Mouse (Mus musculus) intestine, postnatal 0 days (tissue): Measurements from ENCODE around the gene Ambra1. TPM values are rescaled to one million over a fixed set of nuclear protein-coding genes. Genes with fewer than 3 reads are reported as not detected.
"Not testable (repeated sequence)": the region's sequence is repeated elsewhere in the genome, so short reads cannot be mapped to it uniquely, and the experiment has no call there.

Experiments used
- ATAC-seq: fragments of 200-750 bp; cut with Nextera tagmentation; 2 replicates; pipeline ENCODE4 v1.8.0; 2017; ENCODE audit warnings: mild to moderate bottlenecking, moderate TSS enrichment, moderate library complexity
- H3K27ac ChIP-seq: fragments of 300-500 bp; sonication (generic); 2 replicates; pipeline ENCODE4 v1.5.1; 2014; ENCODE audit warnings: mild to moderate bottlenecking, low read depth, low read length, moderate library complexity
- H3K27me3 ChIP-seq: fragments of 300-500 bp; sonication (generic); replicated peaks from 2 replicates; pipeline ENCODE4 v1.6.1; 2014; ENCODE audit warnings: low read length, mixed read lengths; ENCODE audit not compliant: control insufficient read depth, insufficient read depth
- H3K36me3 ChIP-seq: fragments of 300-500 bp; sonication (generic); 2 replicates; pipeline ENCODE4 v1.6.1; 2014; ENCODE audit warnings: mild to moderate bottlenecking, moderate library complexity; ENCODE audit not compliant: control insufficient read depth, insufficient read depth
- H3K4me1 ChIP-seq: fragments of 300-500 bp; sonication (generic); replicated peaks from 2 replicates; pipeline ENCODE4 v1.6.1; 2014; ENCODE audit warnings: antibody characterized with exemption, low read length, mixed read lengths; ENCODE audit not compliant: control insufficient read depth, insufficient read depth
- H3K4me2 ChIP-seq: fragments of 300-500 bp; sonication (generic); replicated peaks from 2 replicates; pipeline ENCODE4 v1.6.1; 2014; ENCODE audit warnings: low read depth, mild to moderate bottlenecking, moderate library complexity
- H3K4me3 ChIP-seq: fragments of 300-500 bp; sonication (generic); 2 replicates; pipeline ENCODE4 v1.5.1; 2014; ENCODE audit warnings: low read depth, low read length
- H3K9ac ChIP-seq: fragments of 300-500 bp; sonication (generic); 2 replicates; pipeline ENCODE4 v1.6.1; 2014; ENCODE audit warnings: mild to moderate bottlenecking, low read depth, low read length
- H3K9me3 ChIP-seq: fragments of 300-500 bp; sonication (generic); 2 replicates; pipeline ENCODE4 v1.6.1; 2016; ENCODE audit warnings: mixed run types; ENCODE audit not compliant: control insufficient read depth
- CTCF ChIP-seq: sonication (generic); IDR thresholded peaks from 2 replicates; pipeline ENCODE4 v1.5.1; 2016; ENCODE audit warnings: low read depth, mild to moderate bottlenecking, control low read depth, antibody characterized with exemption, moderate library complexity
- WGBS: fragments of 180-500 bp; shearing (Covaris S2); extraction: QIAGEN DNeasy Blood & Tissue Kit; methylation state at CpG from one replicate; pipeline ENCODE4 v1.1.7; 2014; 5-methylcytosine and 5-hydroxymethylcytosine counted together
- polyA plus RNA-seq: library from polyadenylated mRNA; unstranded; fragments of >200 nt; fragmentation: Nextera tagmentation; extraction: Ambion mirVana; gene quantifications from 2 replicates; pipeline ENCODE4 v1.2.1, GENCODE M21; 2015

Gene Ambra1
- polyA plus RNA-seq, 1 experiment from 2014 or later = 5.5 TPM

DNA sequence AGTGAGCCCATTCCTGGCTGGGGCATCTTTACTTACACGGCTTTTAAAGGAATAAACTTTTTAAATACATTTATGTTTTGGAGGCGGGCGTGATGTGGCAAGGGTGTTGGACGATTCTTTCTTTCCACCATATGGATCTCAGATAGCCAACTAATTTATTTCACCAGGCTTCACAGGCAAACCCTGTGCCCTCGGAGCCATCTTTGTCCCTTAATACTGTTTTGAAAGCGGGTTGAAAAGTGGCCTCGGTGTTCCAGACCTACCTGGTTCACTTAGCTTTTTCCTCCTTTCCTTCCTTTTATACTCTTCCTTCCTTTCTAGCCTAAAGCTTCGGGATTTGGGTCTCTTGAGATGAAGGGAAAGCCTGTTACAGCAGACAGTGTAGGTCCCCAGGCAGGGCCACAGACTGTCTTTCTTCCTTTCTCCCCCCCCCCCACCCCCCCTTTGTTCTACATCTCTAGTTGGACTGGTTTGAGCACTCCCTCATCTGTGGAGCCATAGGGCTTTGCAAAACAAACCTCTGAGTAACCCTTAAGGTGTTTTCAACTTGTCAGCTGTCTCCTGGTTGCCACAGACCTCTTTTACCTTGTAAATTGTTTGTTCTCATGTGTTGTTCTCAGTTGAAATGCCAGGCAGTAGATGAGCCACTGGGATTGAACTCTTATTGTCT is 18.5 kb upstream of the Ambra1 start:
- Histone ChIP-seq H3K9me3 (no peaks in the 10 kb centered on the region), H3K36me3 (peaks cover 4% of the 10 kb centered on the region; the same call in 1 of the 2 replicates), H3K4me2 (peak overlapping the region; percentile 82), H3K27me3 (no peaks in the 10 kb centered on the region), H3K9ac (peak overlapping the region; percentile 84), H3K4me1 (0 out of 2 replicates have a peak, but pooled peaks cover 4% of the 10 kb centered on the region), H3K4me3 (peak overlapping the region; percentile 80), H3K27ac (peak overlapping the region; percentile 86)
- TF ChIP-seq CTCF = no peak
- WGBS = under 1% methylated on average over 8 of the region's 8 CpGs
- no peak for ATAC-seq

DNA sequence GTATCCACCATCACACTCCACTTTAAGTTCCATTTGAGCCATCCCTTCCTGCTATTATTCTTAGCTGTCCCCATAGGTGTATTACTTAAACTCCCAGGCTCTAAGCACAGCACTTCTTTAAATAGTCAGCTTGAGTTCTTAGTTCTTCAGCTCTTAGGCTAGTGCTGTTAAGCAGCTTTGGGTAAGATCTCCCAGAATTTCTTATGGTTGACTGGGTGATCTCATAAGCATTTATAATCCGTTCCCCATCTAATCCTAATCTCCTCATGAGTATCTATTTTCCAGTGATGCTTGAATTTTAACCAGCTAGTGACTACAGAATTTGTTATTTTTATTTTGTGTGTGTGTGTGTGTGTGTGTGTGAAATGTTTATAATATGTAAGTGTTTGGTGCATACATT is 15.0 kb upstream of the Ambra1 start:
- no peak overlapping the region for H3K4me2 ChIP-seq
- ATAC-seq = no peak
- no peaks in the 10 kb centered on the region for H3K27me3 ChIP-seq
- no peaks in the 10 kb centered on the region for H3K9me3 ChIP-seq
- 85% methylated on average over 1 of the region's 1 CpGs for WGBS
- no peaks in the 10 kb centered on the region for H3K4me1 ChIP-seq
- H3K36me3 ChIP-seq = peaks cover 4% of the 10 kb centered on the region; the same call in 1 of the 2 replicates
- H3K27ac ChIP-seq = no peak overlapping the region
- TF ChIP-seq CTCF = no peak
- no peak overlapping the region for H3K9ac ChIP-seq
- H3K4me3 ChIP-seq = no peak overlapping the region

DNA sequence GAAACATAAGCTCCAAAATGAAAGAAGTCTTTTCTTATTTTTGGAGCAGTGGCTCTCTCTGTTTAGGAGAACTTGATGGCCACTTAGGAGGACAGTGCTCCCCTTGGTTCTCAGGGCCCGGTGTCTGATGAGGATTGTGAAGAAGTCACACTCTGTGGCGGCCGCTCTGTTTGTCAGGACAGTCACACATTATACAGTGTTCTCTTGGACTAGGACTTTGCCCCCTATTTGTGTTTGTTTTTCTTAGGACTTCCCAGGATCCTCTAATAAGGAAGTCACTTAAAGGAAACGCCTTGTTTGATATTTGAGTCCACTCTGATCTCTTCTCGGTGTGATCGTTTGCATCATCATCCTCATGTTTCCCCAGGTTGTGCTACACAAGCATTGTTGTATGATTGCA is 11.7 kb upstream of the Ambra1 start:
- no peak for TF ChIP-seq CTCF
- Histone ChIP-seq H3K9me3 (no peaks in the 10 kb centered on the region), H3K36me3 (peaks cover 18% of the 10 kb centered on the region), H3K27me3 (no peaks in the 10 kb centered on the region), H3K9ac (no peak overlapping the region), H3K4me3 (no peak overlapping the region), H3K4me2 (peak overlapping the region; percentile 46), H3K27ac (peak overlapping the region; percentile 52; the same call in 1 of the 2 replicates), H3K4me1 (no peaks in the 10 kb centered on the region)
- peak; percentile 92 for ATAC-seq
- WGBS = 41% methylated on average over 6 of the region's 6 CpGs

DNA sequence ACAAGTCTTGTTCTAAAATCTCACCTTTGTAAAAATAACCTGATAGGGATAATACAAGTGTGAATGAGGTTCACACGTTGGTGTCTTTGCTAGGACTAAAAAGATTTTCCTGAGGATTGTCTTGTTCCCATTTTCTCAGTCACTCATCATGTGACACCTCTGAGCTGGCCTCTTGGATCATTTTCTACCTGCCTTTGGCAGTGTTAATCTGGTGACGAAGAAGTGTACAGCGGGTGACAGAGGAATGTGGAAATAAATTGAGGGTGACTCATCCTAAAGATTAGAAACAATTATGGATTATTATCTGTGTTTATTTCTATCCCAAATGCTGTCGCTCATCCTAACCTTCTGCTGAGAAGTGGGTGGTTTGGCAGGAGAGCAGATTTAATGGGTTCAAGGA is 6.6 kb upstream of the Ambra1 start:
- H3K4me2 ChIP-seq = no peak overlapping the region
- WGBS = 44% methylated on average over 4 of the region's 4 CpGs
- H3K9me3 ChIP-seq = no peaks in the 10 kb centered on the region
- H3K27me3 ChIP-seq = no peaks in the 10 kb centered on the region
- ATAC-seq = no peak
- peaks cover 13% of the 10 kb centered on the region for H3K36me3 ChIP-seq
- no peak for TF ChIP-seq CTCF
- H3K4me1 ChIP-seq = no peaks in the 10 kb centered on the region
- no peak overlapping the region for H3K27ac ChIP-seq
- H3K9ac ChIP-seq = no peak overlapping the region
- no peak overlapping the region for H3K4me3 ChIP-seq

DNA sequence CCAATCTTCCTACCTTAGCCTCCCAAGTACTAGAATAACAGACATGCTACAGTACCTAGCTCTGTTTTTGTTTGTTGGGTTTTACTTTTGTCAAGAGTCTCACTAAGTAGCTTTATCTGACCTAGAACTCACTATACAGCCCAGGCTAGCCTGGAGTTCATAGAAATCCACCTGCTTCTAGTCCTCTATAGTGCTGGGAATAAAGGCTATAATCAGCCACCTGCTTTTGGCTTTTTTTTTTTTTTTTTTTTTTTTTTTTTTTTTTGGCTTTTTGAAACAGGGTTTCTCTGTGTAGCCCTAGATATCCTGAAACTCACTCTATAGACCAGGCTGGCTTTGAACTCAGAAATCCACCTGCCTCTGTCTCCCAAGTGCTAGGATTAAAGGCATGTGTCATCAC is 6.0 kb upstream of the Ambra1 start:
- Histone ChIP-seq H3K4me2 (no peak overlapping the region), H3K9ac (no peak overlapping the region), H3K36me3 (peaks cover 13% of the 10 kb centered on the region), H3K4me3 (no peak overlapping the region), H3K9me3 (no peaks in the 10 kb centered on the region), H3K4me1 (no peaks in the 10 kb centered on the region), H3K27me3 (no peaks in the 10 kb centered on the region), H3K27ac (no peak overlapping the region)
- ATAC-seq = no peak
- no peak for TF ChIP-seq CTCF

DNA sequence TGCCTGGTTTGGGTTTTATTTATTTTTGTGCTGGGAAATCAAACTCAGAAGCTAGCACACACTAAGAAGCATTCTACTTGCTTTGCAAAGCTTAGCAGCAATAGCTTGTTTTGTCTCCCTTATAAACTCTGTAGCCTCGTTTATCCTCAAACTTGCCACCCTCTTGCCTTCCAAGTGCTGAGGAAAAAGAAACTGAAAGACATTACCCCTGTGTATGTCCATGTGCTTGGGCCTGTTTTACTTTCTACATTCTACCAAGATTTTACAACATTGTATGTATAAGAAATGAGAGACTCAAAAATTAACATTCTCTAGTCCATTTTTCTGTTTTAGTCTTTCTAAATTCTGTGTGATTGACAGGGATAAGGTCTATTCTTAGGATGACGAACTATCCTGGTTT is 5.2 kb upstream of the Ambra1 start:
- Histone ChIP-seq H3K4me2 (no peak overlapping the region), H3K4me3 (no peak overlapping the region), H3K9me3 (no peaks in the 10 kb centered on the region), H3K27ac (no peak overlapping the region), H3K36me3 (peaks cover 13% of the 10 kb centered on the region), H3K9ac (no peak overlapping the region), H3K27me3 (no peaks in the 10 kb centered on the region), H3K4me1 (no peaks in the 10 kb centered on the region)
- WGBS = 65% methylated on average over 2 of the region's 2 CpGs
- TF ChIP-seq CTCF = no peak
- ATAC-seq = no peak

DNA sequence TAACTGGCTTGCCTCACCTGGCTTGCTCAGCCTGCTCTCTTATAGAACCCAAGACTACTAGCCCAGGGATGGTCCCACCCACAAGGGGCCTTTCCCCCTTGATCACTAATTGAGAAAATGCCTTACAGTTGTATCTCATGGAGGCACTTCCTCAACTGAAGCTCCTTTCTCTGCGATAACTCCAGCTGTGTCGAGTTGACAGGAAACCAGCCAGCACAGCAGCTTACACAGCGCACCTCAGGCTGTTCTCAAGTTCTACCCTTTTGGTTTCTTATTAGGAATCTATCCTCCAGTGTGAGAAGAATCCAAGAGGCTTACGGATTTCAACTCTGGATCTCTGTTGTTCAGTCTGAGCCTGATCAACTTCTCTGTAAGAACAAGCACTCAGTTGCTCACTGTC is 4.5 kb upstream of the Ambra1 start:
- 38% methylated on average over 4 of the region's 4 CpGs for whole genome bisulfite sequencing
- H3K9ac ChIP-seq, H3K27ac ChIP-seq, H3K9me3 ChIP-seq, ATAC-seq, H3K4me3 ChIP-seq, H3K4me2 ChIP-seq, H3K4me1 ChIP-seq, H3K36me3 ChIP-seq, H3K27me3 ChIP-seq: not testable (repeated sequence)
